Mouse (Mus musculus): ENCODE data around the gene Ccdc62. TPM values are rescaled to one million over a fixed set of nuclear protein-coding genes. Genes with fewer than 3 reads are reported as not detected.

The Ccdc62 gene
- polyA plus RNA-seq, 1 experiment from 2014 or later = 7.0 TPM

- Histone ChIP-seq H3K9me3 (no peaks in the 10 kb centered on the region), H3K9ac (no peak overlapping the region), H3K4me3 (no peak overlapping the region), H3K4me1 (peaks cover 23% of the 10 kb centered on the region), H3K4me2 (replicated peaks) (no peak overlapping the region), H3K27ac (no peak overlapping the region), H3K27me3 (no peaks in the 10 kb centered on the region), H3K36me3 (no peaks in the 10 kb centered on the region)
- ATAC-seq (ENCODE audit: low FRiP score, low read depth) = no peak
- WGBS = 83% methylated on average over 11 of the region's 11 CpGs
Measured at GRCm38 (mm10) chr5:123982838-123983237, 52.4 kb downstream of the Ccdc62 start.

GRCm38 (mm10) chr5:123985434-123985833 lies 55.0 kb downstream of the Ccdc62 start:
- WGBS = 70% methylated on average over 9 of the region's 9 CpGs
- Histone ChIP-seq H3K36me3 (no peaks in the 10 kb centered on the region), H3K4me3 (no peak overlapping the region), H3K9me3 (no peaks in the 10 kb centered on the region), H3K9ac (0 out of 2 replicates have a peak overlapping the region, but pooled peaks have one; percentile 13), H3K27me3 (no peaks in the 10 kb centered on the region), H3K4me1 (peaks cover 13% of the 10 kb centered on the region), H3K4me2 (replicated peaks) (no peak overlapping the region), H3K27ac (no peak overlapping the region)
- peak; percentile 44; the same call in 1 of the 2 replicates for ATAC-seq (ENCODE audit: low FRiP score, low read depth)

GRCm38 (mm10) chr5:123986925-123987324 lies 56.4 kb downstream of the Ccdc62 start:
- ATAC-seq (ENCODE audit: low FRiP score, low read depth) = no peak
- no peaks in the 10 kb centered on the region for H3K36me3 ChIP-seq
- H3K27me3 ChIP-seq = no peaks in the 10 kb centered on the region
- H3K4me1 ChIP-seq = peaks cover 13% of the 10 kb centered on the region
- 9% methylated on average over 2 of the region's 2 CpGs for WGBS
- no peaks in the 10 kb centered on the region for H3K9me3 ChIP-seq
- no peak overlapping the region for H3K27ac ChIP-seq
- no peak overlapping the region for H3K9ac ChIP-seq
- no peak overlapping the region for H3K4me3 ChIP-seq
- H3K4me2 ChIP-seq (replicated peaks) = no peak overlapping the region

DNA sequence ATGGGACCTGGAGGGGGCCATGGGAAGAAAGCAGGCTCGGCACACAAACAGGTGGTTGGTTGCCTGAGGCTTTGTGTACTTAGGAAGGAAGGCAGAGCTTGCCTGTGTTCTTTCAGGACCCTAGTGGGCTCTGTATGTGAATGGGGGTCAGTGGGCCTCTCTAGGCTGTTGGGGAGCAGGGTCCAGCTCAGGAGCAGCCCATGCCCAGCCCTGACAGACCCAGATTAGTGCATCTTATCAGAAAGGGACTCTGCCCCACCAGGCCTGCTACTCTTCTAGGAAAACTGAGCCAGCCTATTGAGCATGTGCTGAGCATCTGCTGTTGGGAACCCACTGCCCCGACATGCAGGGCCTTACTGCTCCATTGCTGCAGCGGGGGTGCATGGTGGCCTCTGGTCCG lies 57.0 kb downstream of the Ccdc62 start:
- Histone ChIP-seq H3K27ac (no peak overlapping the region), H3K36me3 (no peaks in the 10 kb centered on the region), H3K4me1 (peaks cover 13% of the 10 kb centered on the region), H3K9me3 (no peaks in the 10 kb centered on the region), H3K9ac (no peak overlapping the region), H3K27me3 (no peaks in the 10 kb centered on the region), H3K4me2 (replicated peaks) (no peak overlapping the region), H3K4me3 (no peak overlapping the region)
- ATAC-seq (ENCODE audit: low FRiP score, low read depth) = no peak
- 70% methylated on average over 4 of the region's 4 CpGs for WGBS

- peaks cover 13% of the 10 kb centered on the region for H3K4me1 ChIP-seq
- H3K9ac ChIP-seq = no peak overlapping the region
- no peak overlapping the region for H3K4me3 ChIP-seq
- no peak for ATAC-seq (ENCODE audit: low FRiP score, low read depth)
- 59% methylated on average over 20 of the region's 20 CpGs for WGBS
- no peaks in the 10 kb centered on the region for H3K36me3 ChIP-seq
- no peak overlapping the region for H3K4me2 ChIP-seq (replicated peaks)
- H3K27me3 ChIP-seq = no peaks in the 10 kb centered on the region
- no peaks in the 10 kb centered on the region for H3K9me3 ChIP-seq
- H3K27ac ChIP-seq = no peak overlapping the region
Measured at GRCm38 (mm10) chr5:123989941-123990885, 59.7 kb downstream of the Ccdc62 start.

DNA sequence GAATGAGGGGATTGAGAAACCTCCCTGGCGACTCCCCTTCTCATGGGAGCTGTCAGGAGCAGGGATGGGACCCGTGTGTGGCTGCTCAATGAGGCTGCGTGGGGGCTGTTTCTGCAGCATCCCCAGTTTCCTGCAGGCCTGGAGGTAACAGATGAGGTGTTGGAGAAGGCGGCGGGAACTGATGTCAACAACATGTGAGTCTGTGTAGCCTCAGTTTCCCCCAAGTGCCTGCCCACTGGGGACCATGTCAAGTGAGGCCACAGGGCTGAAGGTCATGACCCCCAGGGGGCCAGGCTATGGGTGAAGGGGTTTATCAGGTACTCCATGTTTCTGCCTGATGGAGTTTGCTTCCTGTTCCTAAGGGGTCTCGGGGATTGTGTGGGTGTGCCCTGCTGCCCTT lies 60.8 kb downstream of the Ccdc62 start:
- H3K4me1 ChIP-seq = peaks cover 13% of the 10 kb centered on the region
- H3K36me3 ChIP-seq = no peaks in the 10 kb centered on the region
- no peak overlapping the region for H3K4me2 ChIP-seq (replicated peaks)
- no peak overlapping the region for H3K27ac ChIP-seq
- ATAC-seq (ENCODE audit: low FRiP score, low read depth) = no peak
- 75% methylated on average over 6 of the region's 6 CpGs for WGBS
- no peak overlapping the region for H3K4me3 ChIP-seq
- H3K9me3 ChIP-seq = no peaks in the 10 kb centered on the region
- H3K9ac ChIP-seq = no peak overlapping the region
- H3K27me3 ChIP-seq = no peaks in the 10 kb centered on the region

DNA sequence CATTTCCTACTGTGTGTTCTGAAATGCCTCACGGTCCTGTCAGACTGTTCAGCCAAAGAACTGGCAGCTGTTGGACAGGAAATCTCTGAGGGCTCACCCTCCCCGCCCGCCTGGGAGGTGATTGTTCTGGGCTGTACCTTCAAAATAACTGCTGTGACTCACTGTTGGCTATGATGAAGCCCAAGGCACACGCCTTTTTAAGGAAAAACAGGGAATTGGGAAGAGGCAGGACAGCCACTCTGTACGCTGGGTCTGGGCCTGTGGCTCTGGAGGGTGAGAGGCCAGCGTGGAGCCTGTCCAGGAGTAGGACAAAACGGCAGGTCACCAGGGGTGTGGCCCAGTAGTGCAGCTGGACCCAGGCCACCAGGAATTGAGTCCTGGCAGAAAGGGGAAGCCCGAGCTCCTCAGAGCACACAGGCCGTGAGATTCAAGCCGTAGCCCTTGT lies 61.7 kb downstream of the Ccdc62 start:
- H3K36me3 ChIP-seq = no peaks in the 10 kb centered on the region
- H3K9ac ChIP-seq = no peak overlapping the region
- no peak overlapping the region for H3K4me2 ChIP-seq (replicated peaks)
- H3K9me3 ChIP-seq = no peaks in the 10 kb centered on the region
- 83% methylated on average over 10 of the region's 10 CpGs for WGBS
- no peaks in the 10 kb centered on the region for H3K27me3 ChIP-seq
- H3K4me1 ChIP-seq = peaks cover 5% of the 10 kb centered on the region
- no peak; the same call in 1 of the 2 replicates for ATAC-seq (ENCODE audit: low FRiP score, low read depth)
- no peak overlapping the region for H3K27ac ChIP-seq
- H3K4me3 ChIP-seq = no peak overlapping the region

DNA sequence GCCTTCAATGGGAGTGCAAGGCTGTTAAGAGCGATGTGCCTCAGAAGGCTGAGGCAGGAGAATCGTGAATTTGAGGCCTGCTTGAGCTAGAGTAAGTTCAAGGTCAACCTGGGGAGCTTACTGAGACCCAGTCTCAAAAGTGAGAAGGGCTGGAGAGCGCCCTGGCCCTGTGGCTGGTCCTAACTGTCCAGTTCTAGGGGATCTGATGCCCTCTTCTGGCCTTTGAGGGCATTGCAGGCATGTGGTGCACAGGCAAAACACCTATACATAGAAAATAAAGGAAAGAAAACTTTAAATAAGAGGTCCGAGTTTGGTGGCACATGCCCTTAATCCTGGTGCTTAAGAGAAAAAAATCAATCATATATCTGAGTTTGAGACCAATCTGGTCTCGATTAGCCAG lies 62.3 kb downstream of the Ccdc62 start:
- no peak for ATAC-seq (ENCODE audit: low FRiP score, low read depth)
- H3K4me2 ChIP-seq (replicated peaks) = no peak overlapping the region
- H3K4me1 ChIP-seq = no peaks in the 10 kb centered on the region
- no peak overlapping the region for H3K27ac ChIP-seq
- no peaks in the 10 kb centered on the region for H3K36me3 ChIP-seq
- no peaks in the 10 kb centered on the region for H3K27me3 ChIP-seq
- WGBS = 33% methylated on average over 5 of the region's 5 CpGs
- no peaks in the 10 kb centered on the region for H3K9me3 ChIP-seq
- no peak overlapping the region for H3K9ac ChIP-seq
- no peak overlapping the region for H3K4me3 ChIP-seq

GRCm38 (mm10) chr5:123993263-123994036 lies 63.0 kb downstream of the Ccdc62 start:
- no peak for ATAC-seq (ENCODE audit: low FRiP score, low read depth)

DNA sequence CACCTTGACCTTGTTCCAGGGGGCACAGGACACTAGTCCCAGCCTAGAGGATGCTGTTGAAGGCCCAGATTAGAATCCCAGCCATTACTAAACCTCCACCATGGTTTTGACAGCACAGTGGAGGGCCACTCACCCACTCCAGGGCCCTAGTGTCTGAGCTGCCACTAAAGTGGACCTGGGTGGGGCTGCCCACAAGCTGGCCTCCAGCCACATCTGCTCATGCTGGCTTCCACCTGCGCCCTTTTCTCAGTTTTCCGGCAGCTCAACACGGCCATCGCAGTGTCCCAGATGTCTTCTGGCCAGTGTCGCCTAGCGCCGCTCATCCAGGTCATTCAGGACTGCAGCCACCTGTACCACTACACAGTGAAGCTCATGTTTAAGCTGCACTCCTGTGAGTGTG lies 64.0 kb downstream of the Ccdc62 start:
- no peak for ATAC-seq (ENCODE audit: low FRiP score, low read depth)
- Histone ChIP-seq H3K4me2 (replicated peaks) (no peak overlapping the region), H3K4me1 (no peaks in the 10 kb centered on the region), H3K9me3 (no peaks in the 10 kb centered on the region), H3K4me3 (no peak overlapping the region), H3K36me3 (no peaks in the 10 kb centered on the region), H3K27me3 (no peaks in the 10 kb centered on the region), H3K9ac (no peak overlapping the region), H3K27ac (no peak overlapping the region)
- 93% methylated on average over 7 of the region's 7 CpGs for WGBS

More at GRCm38 (mm10) chr5:123993263-123994036, 63.0 kb downstream of the Ccdc62 start:
- 67% methylated on average over 7 of the region's 7 CpGs for WGBS
- no peaks in the 10 kb centered on the region for H3K9me3 ChIP-seq
- no peak overlapping the region for H3K4me3 ChIP-seq
- H3K27ac ChIP-seq = no peak overlapping the region
- no peaks in the 10 kb centered on the region for H3K36me3 ChIP-seq
- no peaks in the 10 kb centered on the region for H3K4me1 ChIP-seq
- no peak overlapping the region for H3K9ac ChIP-seq
- H3K27me3 ChIP-seq = no peaks in the 10 kb centered on the region
- H3K4me2 ChIP-seq (replicated peaks) = no peak overlapping the region

GRCm38 (mm10) chr5:123995388-123995787 lies 64.9 kb downstream of the Ccdc62 start:
- WGBS = 78% methylated on average over 6 of the region's 6 CpGs
- H3K9ac ChIP-seq = no peak overlapping the region
- peaks cover 8% of the 10 kb centered on the region for H3K36me3 ChIP-seq
- H3K27ac ChIP-seq = no peak overlapping the region
- no peak for ATAC-seq (ENCODE audit: low FRiP score, low read depth)
- no peak overlapping the region for H3K4me2 ChIP-seq (replicated peaks)
- no peaks in the 10 kb centered on the region for H3K27me3 ChIP-seq
- no peak overlapping the region for H3K4me3 ChIP-seq
- H3K4me1 ChIP-seq = no peaks in the 10 kb centered on the region
- no peaks in the 10 kb centered on the region for H3K9me3 ChIP-seq

DNA sequence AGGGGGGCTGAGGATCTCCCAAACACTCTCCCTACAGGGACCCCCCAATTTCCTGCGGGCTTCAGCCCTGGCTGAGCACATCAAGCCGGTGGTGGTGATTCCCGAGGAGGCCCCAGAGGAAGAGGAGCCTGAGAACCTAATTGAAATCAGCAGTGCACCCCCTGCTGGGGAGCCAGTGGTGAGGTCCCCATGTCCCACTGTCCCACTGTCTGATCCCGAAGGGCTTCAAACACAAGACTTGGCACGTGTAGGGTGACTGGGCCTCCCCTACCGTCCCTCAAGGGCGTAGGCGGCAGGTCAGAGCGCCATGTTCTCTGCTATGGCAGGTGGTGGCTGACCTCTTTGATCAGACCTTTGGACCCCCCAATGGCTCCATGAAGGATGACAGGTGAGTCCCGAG lies 65.7 kb downstream of the Ccdc62 start:
- no peak for ATAC-seq (ENCODE audit: low FRiP score, low read depth)
- Histone ChIP-seq H3K27ac (no peak overlapping the region), H3K4me1 (no peaks in the 10 kb centered on the region), H3K9me3 (no peaks in the 10 kb centered on the region), H3K36me3 (peaks cover 8% of the 10 kb centered on the region), H3K9ac (no peak overlapping the region), H3K27me3 (no peaks in the 10 kb centered on the region), H3K4me2 (replicated peaks) (no peak overlapping the region), H3K4me3 (no peak overlapping the region)
- 76% methylated on average over 10 of the region's 10 CpGs for WGBS

Measured in limb, embryonic 13.5 days (tissue).